Mouse (Mus musculus) testis, postnatal 14 days (tissue): ENCODE results near the gene Tmem221.

Experiments used
- DNase-seq: peaks from one replicate; pipeline ENCODE4 v3.0.0; 2021; ENCODE audit warnings: low spot score

Tmem221 gene

GRCm38 (mm10) chr8:71577856-71578387, 19.3 kb upstream of the Tmem221 start:
- DNase-seq = no peak

GRCm38 (mm10) chr8:71575020-71575419, 16.3 kb upstream of the Tmem221 start:
- DNase-seq = no peak

- no peak for DNase-seq
Measured at GRCm38 (mm10) chr8:71574426-71574825, 15.8 kb upstream of the Tmem221 start.

- peak; percentile 88 for DNase-seq
Measured at GRCm38 (mm10) chr8:71572847-71573633, 14.4 kb upstream of the Tmem221 start.

- DNase-seq = no peak
Measured at GRCm38 (mm10) chr8:71572077-71572476, 13.4 kb upstream of the Tmem221 start.

- DNase-seq = peak; percentile 95
Measured at GRCm38 (mm10) chr8:71570291-71570954, 11.8 kb upstream of the Tmem221 start.

GRCm38 (mm10) chr8:71569366-71570290, 11.0 kb upstream of the Tmem221 start:
- DNase-seq = peak; percentile 92

- no peak for DNase-seq
Measured at GRCm38 (mm10) chr8:71568941-71569340, 10.3 kb upstream of the Tmem221 start.

GRCm38 (mm10) chr8:71568387-71568937, 9.8 kb upstream of the Tmem221 start, which contains the start of gene Slc27a1:
Slc27a1 (plus strand) TSS chr8:71568882.
- peak; percentile 83 for DNase-seq

GRCm38 (mm10) chr8:71567587-71567986, 8.9 kb upstream of the Tmem221 start:
- DNase-seq = no peak

- no peak for DNase-seq
Measured at GRCm38 (mm10) chr8:71566501-71566900, 7.8 kb upstream of the Tmem221 start, which contains the start of gene Nxnl1. Nxnl1 (minus strand) TSS chr8:71566601.

GRCm38 (mm10) chr8:71563992-71564391, 5.3 kb upstream of the Tmem221 start:
- DNase-seq = no peak

- peak; percentile 82 for DNase-seq
Measured at GRCm38 (mm10) chr8:71562751-71563150, 4.1 kb upstream of the Tmem221 start.

GRCm38 (mm10) chr8:71561401-71561800, 2.7 kb upstream of the Tmem221 start:
- DNase-seq = no peak

GRCm38 (mm10) chr8:71560765-71561164, 2.1 kb upstream of the Tmem221 start:
- DNase-seq = no peak

GRCm38 (mm10) chr8:71560071-71560470, 1.4 kb upstream of the Tmem221 start:
- no peak for DNase-seq

GRCm38 (mm10) chr8:71558958-71559690, 453 bp upstream of the Tmem221 start:
- DNase-seq = peak; percentile 83

- DNase-seq = no peak
Measured at GRCm38 (mm10) chr8:71554644-71555043, 4.0 kb downstream of the Tmem221 start.

GRCm38 (mm10) chr8:71554001-71554400, 4.7 kb downstream of the Tmem221 start:
- no peak for DNase-seq

- DNase-seq = no peak
Measured at GRCm38 (mm10) chr8:71552770-71553169, 5.9 kb downstream of the Tmem221 start.

- DNase-seq = no peak
Measured at GRCm38 (mm10) chr8:71550754-71551153, 7.9 kb downstream of the Tmem221 start.
